Mouse (Mus musculus): Measurements from ENCODE around the gene Mrpl34.

DNA sequence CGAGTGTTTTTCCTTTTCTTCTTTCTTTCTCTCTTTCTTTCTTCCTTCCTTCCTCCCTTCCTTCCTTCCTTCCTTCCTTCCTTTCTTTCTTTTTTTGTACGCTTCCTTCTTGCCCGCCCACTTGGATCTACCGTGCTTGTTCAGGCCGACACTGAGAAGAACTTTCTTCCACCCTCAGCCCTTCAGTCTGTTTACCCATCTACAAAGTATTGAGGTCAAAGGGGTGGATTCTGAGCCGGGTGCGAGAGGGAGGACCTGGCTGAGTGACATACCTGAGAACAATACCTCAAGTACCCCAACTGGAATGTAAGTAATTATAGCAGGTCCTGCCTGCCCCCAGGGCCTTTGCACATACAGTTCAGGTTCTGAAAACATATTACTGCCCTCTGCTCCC, 21.4 kb downstream of the Mrpl34 start:
- TF ChIP-seq HCFC1 (IDR thresholded peaks at IDR 0.05; ENCODE audit: borderline replicate concordance, insufficient read depth, low read length): no peak
- no peak for TF ChIP-seq CHD2 (IDR thresholded peaks at IDR 0.05; ENCODE audit: low read depth, low read length)
- TF ChIP-seq ZC3H11A (IDR thresholded peaks at IDR 0.05; ENCODE audit: borderline replicate concordance, low read depth, low read length): no peak
- TF ChIP-seq ZNF384 (IDR thresholded peaks at IDR 0.05; ENCODE audit: low read depth, low read length): no peak

Measured in ES-E14 (cell line).